Mouse (Mus musculus) c-Kit-positive CD71-negative TER-119-negative erythroid progenitor cells, embryonic 14.5 days (primary cell): ENCODE measurements at regions not wholly inside any gene's neighbourhood (a gene's known extent, or its start where the extent isn't known, plus 50 kb on each side); places are given as distances from the start of the nearest gene placed in this dataset.

Experiments used
- DNase-seq: peaks from one replicate; pipeline ENCODE4 v3.0.0-alpha.2; 2013; ENCODE audit warnings: low read depth

DNA sequence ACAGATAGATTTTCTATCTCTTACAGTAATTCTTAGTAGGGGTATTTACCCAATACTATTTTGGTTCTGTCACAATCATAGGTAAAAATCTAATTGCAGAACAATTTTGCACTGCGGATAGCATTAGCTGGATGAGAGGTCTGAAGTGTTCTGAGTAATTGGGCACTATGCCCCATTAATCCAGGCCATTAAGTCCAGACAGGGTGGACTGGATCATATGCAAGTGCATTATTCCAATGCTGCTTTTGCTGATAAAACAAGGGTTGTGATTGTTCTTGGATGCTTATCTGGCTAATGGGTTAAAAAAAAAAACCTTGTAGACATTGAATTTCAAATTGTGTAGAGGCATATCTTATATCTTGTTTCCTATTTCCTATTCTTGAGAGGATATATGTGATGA lies 1732.6 kb upstream of the Gm6569 start:
- no peak for DNase-seq

GRCm38 (mm10) chr15:72105830-72106413 lies 1728.4 kb upstream of the Gm6569 start:
- DNase-seq = no peak

DNA sequence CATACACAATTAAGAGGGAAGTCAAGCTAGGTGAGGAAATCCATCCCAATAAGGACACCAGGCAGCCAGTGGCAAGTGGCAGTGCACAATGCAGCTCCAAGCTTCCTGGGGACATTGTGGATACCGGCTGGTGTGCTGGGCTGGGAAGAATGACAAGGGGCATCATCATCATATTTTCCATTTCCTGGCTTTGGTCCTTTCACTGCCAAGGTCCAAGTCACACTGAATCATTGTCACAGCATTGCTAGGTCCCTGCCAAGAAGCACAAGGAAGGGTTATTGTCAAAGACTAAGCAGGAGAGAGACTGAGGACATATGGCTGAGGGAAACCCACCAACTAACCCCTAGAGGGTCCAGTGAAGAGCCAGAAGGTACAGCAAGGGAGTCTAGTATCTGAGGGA lies 1723.8 kb upstream of the Gm6569 start:
- DNase-seq = no peak

DNA sequence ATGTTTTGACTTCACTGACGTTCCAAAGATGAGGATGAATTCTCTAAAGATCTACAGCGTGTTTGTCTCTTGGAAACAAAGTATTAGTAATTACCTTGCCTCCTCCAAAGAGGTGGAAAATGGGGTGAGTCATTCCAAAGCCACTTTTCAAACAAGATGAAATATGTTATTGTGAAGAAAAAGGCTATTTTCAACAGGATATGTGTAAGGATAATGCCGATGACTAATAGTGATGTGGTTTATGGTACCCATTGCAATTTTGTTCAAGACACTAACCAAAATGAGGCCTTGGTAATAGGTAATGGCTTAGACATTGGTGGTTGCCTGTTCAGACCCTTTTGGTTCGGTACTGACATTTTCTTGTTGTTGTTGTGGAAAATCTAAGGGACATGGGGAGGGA lies 1717.6 kb upstream of the Gm6569 start:
- DNase-seq = no peak

DNA sequence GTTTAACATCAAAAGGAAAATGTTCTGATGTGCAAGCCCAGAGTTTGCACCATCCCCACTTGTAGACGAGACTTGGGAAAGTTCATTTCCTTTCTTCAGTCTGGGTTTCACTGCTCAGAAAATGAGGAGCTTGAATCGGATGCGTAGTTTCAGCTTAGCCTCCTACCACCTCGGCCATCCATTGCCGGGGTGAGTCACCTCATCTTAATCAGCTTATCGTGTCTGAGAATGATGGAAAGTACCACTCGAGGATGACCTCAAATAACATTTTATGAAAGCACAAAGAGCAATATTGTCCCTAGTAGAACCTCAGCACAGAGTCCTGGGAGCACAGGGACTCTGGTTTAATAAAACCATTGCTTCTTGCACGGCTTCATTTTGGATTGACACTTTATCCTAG lies 1700.1 kb upstream of the Gm6569 start:
- no peak for DNase-seq

- no peak for DNase-seq
Measured at GRCm38 (mm10) chr15:72135992-72136617, 1698.3 kb upstream of the Gm6569 start.

- DNase-seq = no peak
Measured at GRCm38 (mm10) chr15:72140122-72140521, 1694.2 kb upstream of the Gm6569 start.

- no peak for DNase-seq
Measured at GRCm38 (mm10) chr15:72150581-72150980, 1683.8 kb upstream of the Gm6569 start.

DNA sequence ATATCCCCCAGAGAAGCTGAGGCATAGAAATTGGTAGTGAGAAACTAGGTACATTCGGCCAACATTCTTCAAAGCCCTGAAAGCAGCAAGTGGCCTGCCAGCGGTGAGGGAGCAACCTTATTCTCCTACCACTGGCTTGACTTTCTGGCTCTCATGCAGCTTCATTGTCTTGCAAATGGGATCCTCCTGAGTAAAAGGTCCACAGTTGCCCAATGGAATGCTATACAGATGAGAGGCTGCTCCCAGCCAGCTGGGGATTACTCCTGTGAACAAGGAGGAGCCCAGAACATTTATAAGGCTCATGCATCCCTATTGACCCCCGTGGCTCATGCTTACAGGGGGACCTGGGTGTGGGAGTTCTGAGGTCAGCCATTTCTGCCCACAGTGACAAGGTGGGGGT lies 1675.9 kb upstream of the Gm6569 start:
- DNase-seq = no peak

- DNase-seq = no peak
Measured at GRCm38 (mm10) chr15:72200861-72201260, 1633.5 kb upstream of the Gm6569 start.

- DNase-seq = no peak
Measured at GRCm38 (mm10) chr15:72201791-72202190, 1632.6 kb upstream of the Gm6569 start.

DNA sequence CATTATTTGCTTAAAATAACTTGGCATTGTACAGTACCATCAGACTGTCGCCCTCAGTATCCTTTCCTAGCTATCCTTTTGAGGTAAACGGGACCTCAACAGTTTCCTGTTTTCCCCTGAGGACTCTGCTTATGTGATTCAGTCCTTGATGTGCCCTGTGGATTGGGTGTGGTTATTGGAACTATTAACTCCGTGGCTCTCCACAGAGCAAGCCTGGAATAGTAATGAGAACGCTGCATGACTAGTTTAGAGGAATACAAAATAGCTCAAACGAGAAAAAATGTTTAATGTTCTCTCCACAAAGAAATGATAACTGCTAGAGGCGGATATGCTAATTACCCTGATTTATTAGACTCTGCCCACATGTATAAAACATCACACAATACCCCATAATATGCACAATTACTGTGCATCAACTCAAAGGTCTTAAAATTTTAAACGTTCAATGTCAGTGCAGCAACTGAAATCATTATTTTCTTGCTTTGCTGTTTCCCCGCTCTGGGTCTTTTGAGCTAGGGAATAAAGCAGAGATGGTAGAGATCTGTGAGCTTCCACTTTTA lies 1629.0 kb upstream of the Gm6569 start:
- no peak for DNase-seq

DNA sequence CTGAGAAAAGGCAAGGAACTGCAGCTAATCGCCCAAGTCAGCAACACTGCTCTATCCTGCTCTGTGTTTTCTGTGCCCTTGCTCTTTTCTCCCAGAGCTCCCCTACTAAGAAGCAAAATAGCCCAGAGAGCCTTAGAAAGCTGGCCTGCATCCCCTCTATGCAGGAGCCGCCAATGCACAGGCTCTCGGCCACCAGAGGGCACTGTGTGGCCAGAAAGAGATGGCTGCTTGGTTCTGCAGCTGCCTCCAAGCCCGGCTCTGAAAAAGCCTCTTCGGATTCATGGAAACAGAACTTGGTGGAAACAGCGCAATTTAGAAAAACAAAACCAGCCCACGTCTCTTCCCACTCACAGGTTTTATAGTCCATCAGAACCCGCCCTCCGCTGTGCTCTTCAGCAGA lies 1628.4 kb upstream of the Gm6569 start:
- DNase-seq = peak; percentile 12

GRCm38 (mm10) chr15:72207589-72207988 lies 1626.8 kb upstream of the Gm6569 start:
- DNase-seq = no peak

DNA sequence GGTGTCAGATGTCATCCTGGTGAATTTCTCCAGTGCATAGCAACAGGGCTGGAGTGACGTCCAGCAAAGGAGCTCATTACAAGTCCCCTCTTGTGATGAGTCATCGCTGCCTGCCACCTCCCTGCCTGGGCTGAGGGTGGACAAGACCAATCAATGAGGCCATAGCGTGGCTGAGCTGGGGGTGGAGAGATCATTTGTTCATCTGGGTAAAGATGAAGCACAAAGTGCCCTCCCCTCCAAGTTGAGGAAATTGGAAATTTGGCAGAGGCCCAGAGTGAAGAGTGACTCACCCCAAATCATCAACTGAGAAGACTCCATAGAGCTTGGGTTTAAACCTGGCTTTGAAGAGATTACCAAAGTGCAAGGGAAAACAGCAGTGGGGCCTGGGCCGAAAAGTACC lies 1626.3 kb upstream of the Gm6569 start:
- DNase-seq = no peak

- no peak for DNase-seq
Measured at GRCm38 (mm10) chr15:72208973-72209372, 1625.4 kb upstream of the Gm6569 start.

GRCm38 (mm10) chr15:72217731-72218130 lies 1616.6 kb upstream of the Gm6569 start:
- DNase-seq = no peak

DNA sequence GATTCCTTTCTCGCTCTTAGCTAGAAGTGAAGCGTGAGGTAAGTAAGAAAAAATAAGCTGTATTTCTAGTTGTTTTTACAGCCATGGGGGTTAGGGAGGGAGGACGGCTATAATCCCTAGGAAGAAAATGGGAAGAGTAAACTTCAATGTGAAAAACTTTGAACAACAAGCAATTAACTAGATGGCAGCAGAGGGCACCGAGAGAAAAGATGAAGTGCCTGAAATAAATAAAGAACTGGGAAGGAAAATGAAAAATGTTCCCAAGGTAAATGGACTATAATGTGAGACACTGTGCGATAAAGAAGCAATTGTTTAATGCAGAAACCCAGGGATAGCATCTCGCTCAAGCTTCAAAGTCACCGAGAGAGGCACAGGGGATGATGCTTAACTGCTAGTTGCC lies 1614.4 kb upstream of the Gm6569 start:
- no peak for DNase-seq

- DNase-seq = no peak
Measured at GRCm38 (mm10) chr15:72220786-72221185, 1613.6 kb upstream of the Gm6569 start.

DNA sequence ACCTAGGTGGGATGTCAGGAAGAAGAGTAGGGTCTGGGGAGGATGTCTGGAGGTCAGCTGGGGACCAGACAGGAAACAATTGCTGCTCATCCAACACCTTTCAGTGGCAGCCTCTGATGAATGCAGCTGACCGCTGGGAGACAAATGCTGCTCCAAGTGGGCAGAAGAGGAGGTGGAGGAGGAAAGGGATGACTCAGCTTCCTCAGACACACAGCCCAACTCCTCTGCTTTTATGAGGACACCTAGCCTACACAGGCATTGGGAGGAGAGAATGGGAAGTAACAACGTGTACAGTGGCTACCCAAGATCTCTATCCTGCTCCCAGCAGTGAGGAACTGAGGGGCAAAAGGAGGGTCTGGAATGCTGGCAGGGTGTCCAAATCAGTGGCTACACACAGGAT lies 1602.0 kb upstream of the Gm6569 start:
- no peak for DNase-seq

- no peak for DNase-seq
Measured at GRCm38 (mm10) chr15:72264619-72265018, 1569.7 kb upstream of the Gm6569 start.

GRCm38 (mm10) chr15:72283846-72284245 lies 1550.5 kb upstream of the Gm6569 start:
- no peak for DNase-seq

- no peak for DNase-seq
Measured at GRCm38 (mm10) chr15:72296648-72297047, 1537.7 kb upstream of the Gm6569 start.

DNA sequence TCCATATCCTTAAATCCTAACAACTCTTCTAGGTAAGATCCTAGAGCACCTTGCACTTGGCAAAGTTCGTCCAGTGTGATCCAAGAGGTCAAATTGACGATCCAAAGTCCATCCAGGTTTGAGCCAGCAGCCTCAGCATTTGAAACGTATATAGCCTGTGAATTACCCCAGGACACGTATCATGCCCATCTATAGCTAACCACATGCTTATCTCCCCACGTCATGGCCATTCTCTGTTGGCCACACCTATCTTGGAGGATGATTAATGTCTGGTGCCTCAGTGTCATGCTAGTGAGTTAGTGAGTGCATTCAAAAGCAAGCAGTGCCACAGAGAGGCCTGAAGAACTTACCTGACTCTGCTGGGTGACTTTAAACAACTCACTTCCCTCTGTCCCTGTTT lies 1521.9 kb upstream of the Gm6569 start:
- no peak for DNase-seq
